Mouse (Mus musculus) hindbrain, embryonic 12.5 days (tissue): ENCODE results near the gene Tcf7l2. TPM values are rescaled to one million over a fixed set of nuclear protein-coding genes. Genes with fewer than 3 reads are reported as not detected.

ENCODE experiments used
- ATAC-seq: fragments of 200-750 bp; cut with Nextera tagmentation; 2 replicates; pipeline ENCODE4 v1.8.0; 2017; ENCODE audit warnings: moderate TSS enrichment; ENCODE audit not compliant: low FRiP score
- H3K27ac ChIP-seq: fragments of 300-500 bp; sonication (generic); 2 replicates; pipeline ENCODE4 v1.5.1; 2016; ENCODE audit warnings: mild to moderate bottlenecking
- H3K27me3 ChIP-seq: fragments of 300-500 bp; sonication (generic); 2 replicates; pipeline ENCODE4 v1.6.1; 2016; ENCODE audit warnings: mild to moderate bottlenecking
- H3K36me3 ChIP-seq: fragments of 300-500 bp; sonication (generic); 2 replicates; pipeline ENCODE4 v1.6.1; 2016; ENCODE audit warnings: mild to moderate bottlenecking
- H3K4me1 ChIP-seq: fragments of 300-500 bp; sonication (generic); 2 replicates; pipeline ENCODE4 v1.6.1; 2016
- H3K4me2 ChIP-seq: fragments of 300-500 bp; sonication (generic); replicated peaks from 2 replicates; pipeline ENCODE4 v1.6.1; 2016; ENCODE audit warnings: mild to moderate bottlenecking
- H3K4me3 ChIP-seq: fragments of 300-500 bp; sonication (generic); 2 replicates; pipeline ENCODE4 v1.5.1; 2016; ENCODE audit warnings: mild to moderate bottlenecking
- H3K9ac ChIP-seq: fragments of 300-500 bp; sonication (generic); 2 replicates; pipeline ENCODE4 v1.6.1; 2016; ENCODE audit warnings: mild to moderate bottlenecking, moderate library complexity
- H3K9me3 ChIP-seq: fragments of 300-500 bp; sonication (generic); replicated peaks from 2 replicates; pipeline ENCODE4 v1.6.1; 2016; ENCODE audit warnings: mild to moderate bottlenecking
- WGBS: fragments of 180-500 bp; shearing (Covaris S2); methylation state at CpG from one replicate; pipeline ENCODE4 v1.1.7; 2016; 5-methylcytosine and 5-hydroxymethylcytosine counted together
- polyA plus RNA-seq: library from polyadenylated mRNA; unstranded; fragments of >200 nt; fragmentation: Nextera tagmentation; extraction: Ambion mirVana; gene quantifications from 2 replicates; pipeline ENCODE4 v1.2.1, GENCODE M21; 2016

Tcf7l2 gene
- polyA plus RNA-seq, 1 experiment from 2014 or later, result 78.0 TPM

DNA sequence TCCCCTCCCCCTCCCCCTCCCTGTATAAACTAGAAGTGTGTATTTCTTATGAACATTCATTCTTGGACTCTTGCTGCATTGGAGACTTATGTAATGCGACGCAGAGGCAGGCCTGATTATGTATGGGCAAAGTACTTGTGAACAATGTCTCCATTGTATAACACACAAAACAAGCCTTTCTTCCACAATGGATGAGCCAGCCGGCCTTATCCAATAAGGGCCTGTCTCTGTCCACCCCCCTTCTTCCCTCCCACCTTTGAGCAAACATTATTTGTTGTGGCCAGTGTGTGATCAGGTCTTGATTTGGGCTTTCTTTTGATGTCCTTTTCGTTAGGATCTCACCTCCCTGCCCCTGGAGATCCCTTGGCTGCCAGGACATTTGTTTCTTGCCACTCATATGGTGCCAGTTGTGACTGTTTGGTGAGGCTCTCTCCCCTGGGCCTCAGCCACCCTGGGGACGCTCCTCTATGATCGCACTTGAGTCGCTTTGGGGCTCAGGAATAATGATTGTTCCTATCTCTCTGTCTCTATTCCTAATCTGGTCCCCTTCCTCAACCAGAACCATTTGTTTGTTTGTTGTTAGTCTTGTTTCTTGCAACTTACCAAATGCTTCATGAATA is 46.8 kb downstream of the Tcf7l2 start:
- peak overlapping the region; percentile 64; the same call in 1 of the 2 replicates for H3K27ac ChIP-seq
- no peak overlapping the region for H3K4me2 ChIP-seq
- peaks cover 23% of the 10 kb centered on the region for H3K4me1 ChIP-seq
- ATAC-seq, result peak; percentile 87
- H3K9ac ChIP-seq, result no peak overlapping the region
- no peak overlapping the region for H3K4me3 ChIP-seq
- H3K9me3 ChIP-seq, result no peaks in the 10 kb centered on the region
- H3K36me3 ChIP-seq, result no peaks in the 10 kb centered on the region
- H3K27me3 ChIP-seq, result no peaks in the 10 kb centered on the region
- 17% methylated on average over 7 of the region's 7 CpGs for WGBS

DNA sequence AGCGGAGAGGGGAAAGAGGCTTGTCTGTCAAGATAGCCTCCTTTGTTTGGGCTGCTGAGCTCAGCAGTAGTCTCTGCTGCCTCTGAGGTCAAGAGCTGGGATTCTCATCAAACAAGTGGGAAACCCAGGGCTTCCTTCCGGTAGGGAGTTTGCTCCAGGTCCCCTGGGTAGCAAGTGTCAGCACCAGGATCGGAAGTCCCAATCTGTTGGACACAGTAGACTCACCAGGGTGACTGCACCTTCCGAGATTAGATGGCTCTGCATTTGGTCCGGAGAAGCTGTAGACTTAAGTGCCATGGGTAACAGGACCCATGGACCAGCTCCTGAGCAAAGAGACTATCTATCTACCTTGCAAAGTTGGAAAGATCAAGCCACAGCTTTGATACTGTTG is 47.3 kb downstream of the Tcf7l2 start:
- Histone ChIP-seq H3K36me3 (no peaks in the 10 kb centered on the region), H3K9me3 (no peaks in the 10 kb centered on the region), H3K27me3 (no peaks in the 10 kb centered on the region), H3K4me3 (no peak overlapping the region), H3K27ac (peak overlapping the region; percentile 64; the same call in 1 of the 2 replicates), H3K9ac (no peak overlapping the region), H3K4me2 (no peak overlapping the region), H3K4me1 (peaks cover 20% of the 10 kb centered on the region)
- 0 out of 2 replicates have a peak, but pooled peaks have one; percentile 9 for ATAC-seq
- WGBS, result 30% methylated on average over 5 of the region's 5 CpGs

DNA sequence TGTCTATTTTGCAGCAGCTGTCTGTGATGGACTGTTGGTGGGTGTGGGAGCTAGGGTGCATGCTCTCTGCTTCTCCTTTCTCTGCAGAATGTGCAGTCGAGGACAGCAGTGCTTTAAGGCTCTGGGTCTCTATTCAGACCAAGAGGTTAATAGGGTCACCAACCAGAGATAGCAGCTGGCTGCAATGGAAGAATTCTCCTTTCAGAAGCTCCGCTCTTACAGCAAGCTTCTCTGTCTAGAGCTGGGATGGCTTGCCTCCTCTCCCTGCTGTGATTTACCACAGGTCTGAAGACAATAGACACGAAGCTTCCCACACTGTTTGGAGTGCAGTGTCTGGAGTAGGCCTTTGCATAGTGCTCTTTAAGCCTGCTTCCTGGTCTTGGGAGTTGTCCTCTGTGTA is 48.2 kb downstream of the Tcf7l2 start:
- WGBS, result 17% methylated on average over 3 of the region's 3 CpGs
- no peak overlapping the region for H3K27ac ChIP-seq
- H3K4me1 ChIP-seq, result peaks cover 20% of the 10 kb centered on the region
- no peak overlapping the region for H3K9ac ChIP-seq
- H3K9me3 ChIP-seq, result no peaks in the 10 kb centered on the region
- no peak for ATAC-seq
- H3K36me3 ChIP-seq, result no peaks in the 10 kb centered on the region
- H3K4me3 ChIP-seq, result no peak overlapping the region
- H3K4me2 ChIP-seq, result no peak overlapping the region
- no peaks in the 10 kb centered on the region for H3K27me3 ChIP-seq

DNA sequence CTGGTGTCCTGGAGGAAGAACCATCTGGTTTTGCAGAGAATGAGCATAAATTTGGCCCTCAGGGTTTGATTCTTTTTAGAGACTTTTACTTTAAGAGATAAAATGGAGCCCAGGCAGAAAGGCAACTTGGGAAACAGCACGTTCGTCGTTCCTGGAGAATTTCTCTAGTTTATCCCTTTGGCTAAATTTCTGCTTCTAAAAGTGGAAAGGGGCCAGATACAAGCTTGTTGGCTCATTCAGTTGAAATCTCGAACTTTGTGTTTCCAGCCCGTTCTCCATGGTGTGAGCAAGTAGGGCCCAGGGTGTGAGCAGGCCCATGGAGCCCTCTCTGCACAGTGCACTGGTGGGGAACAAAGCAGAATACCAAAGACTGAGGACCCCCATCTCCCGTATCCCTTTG is 49.7 kb downstream of the Tcf7l2 start:
- Histone ChIP-seq H3K4me2 (no peak overlapping the region), H3K9ac (no peak overlapping the region), H3K4me3 (no peak overlapping the region), H3K27me3 (no peaks in the 10 kb centered on the region), H3K4me1 (peaks cover 20% of the 10 kb centered on the region), H3K9me3 (no peaks in the 10 kb centered on the region), H3K36me3 (no peaks in the 10 kb centered on the region), H3K27ac (no peak overlapping the region)
- no peak for ATAC-seq
- WGBS, result 92% methylated on average over 6 of the region's 6 CpGs

DNA sequence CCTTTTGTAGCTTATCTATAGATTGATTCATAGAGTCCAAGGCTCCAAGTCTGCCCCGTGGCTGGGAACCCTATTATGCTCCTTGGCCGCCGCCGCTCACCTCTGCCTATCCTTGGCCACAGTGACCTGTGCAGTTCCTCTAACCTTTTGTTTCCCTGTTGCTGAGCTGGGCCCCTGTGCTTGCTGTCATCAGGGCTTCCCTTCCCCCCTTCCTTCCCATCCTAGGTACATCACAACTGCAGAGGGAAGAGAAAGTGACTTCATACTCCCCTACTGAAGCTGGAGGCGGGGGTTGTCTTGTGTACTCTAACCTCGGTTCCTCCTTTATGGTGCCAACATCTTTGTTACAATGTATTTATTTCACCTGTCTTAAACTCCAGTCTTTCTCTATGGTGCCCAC is 50.3 kb downstream of the Tcf7l2 start:
- Histone ChIP-seq H3K9me3 (no peaks in the 10 kb centered on the region), H3K4me1 (peaks cover 20% of the 10 kb centered on the region), H3K27me3 (no peaks in the 10 kb centered on the region), H3K4me2 (no peak overlapping the region), H3K4me3 (no peak overlapping the region), H3K9ac (no peak overlapping the region), H3K27ac (no peak overlapping the region), H3K36me3 (no peaks in the 10 kb centered on the region)
- ATAC-seq, result no peak
- WGBS, result 88% methylated on average over 6 of the region's 6 CpGs

DNA sequence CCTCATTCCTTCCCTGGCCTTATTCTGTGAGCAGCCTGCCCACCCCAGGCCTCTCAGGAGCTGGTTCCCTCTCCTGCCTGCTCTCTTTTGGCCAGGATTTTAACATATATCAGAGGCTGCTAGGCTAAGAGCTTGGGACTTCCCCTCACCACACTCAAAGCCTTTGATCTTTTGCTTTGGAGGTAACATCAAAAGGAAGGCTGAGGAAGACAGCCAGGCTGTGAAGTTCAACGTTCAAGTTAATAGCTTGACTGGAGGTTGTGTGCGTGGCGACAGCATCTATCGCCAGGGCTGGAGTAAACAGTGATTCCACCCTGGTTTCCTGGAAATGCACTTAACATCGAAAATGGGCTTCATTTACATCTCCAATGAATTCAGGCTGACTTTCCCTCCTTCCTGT is 51.0 kb downstream of the Tcf7l2 start:
- Histone ChIP-seq H3K9ac (no peak overlapping the region), H3K4me3 (no peak overlapping the region), H3K27me3 (no peaks in the 10 kb centered on the region), H3K27ac (no peak overlapping the region), H3K4me1 (peaks cover 20% of the 10 kb centered on the region), H3K9me3 (no peaks in the 10 kb centered on the region), H3K36me3 (no peaks in the 10 kb centered on the region), H3K4me2 (no peak overlapping the region)
- ATAC-seq, result no peak
- WGBS, result 68% methylated on average over 5 of the region's 5 CpGs

DNA sequence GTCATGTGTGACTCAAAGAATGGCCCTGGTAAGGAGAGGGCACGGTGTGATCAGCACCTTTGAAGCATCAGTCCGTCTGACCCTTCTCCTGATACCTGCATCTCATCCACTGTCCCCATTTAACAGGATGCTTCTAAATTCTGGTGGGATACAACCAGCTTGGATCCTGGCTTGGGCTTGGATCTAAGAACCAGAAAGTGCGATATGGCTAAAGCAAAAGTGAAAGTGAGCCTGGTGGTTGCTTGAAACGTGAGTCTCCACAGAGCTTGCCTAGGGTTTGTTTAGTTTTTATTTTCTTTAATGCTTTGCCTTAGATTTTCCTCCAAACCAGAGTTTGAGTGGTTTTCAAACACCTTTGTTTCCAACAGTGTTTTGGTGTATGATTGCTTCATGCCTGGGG is 51.4 kb downstream of the Tcf7l2 start:
- Histone ChIP-seq H3K4me2 (no peak overlapping the region), H3K4me1 (peaks cover 19% of the 10 kb centered on the region), H3K27ac (no peak overlapping the region), H3K36me3 (no peaks in the 10 kb centered on the region), H3K27me3 (no peaks in the 10 kb centered on the region), H3K9ac (no peak overlapping the region), H3K9me3 (no peaks in the 10 kb centered on the region), H3K4me3 (no peak overlapping the region)
- no peak for ATAC-seq
- 79% methylated on average over 4 of the region's 4 CpGs for WGBS

DNA sequence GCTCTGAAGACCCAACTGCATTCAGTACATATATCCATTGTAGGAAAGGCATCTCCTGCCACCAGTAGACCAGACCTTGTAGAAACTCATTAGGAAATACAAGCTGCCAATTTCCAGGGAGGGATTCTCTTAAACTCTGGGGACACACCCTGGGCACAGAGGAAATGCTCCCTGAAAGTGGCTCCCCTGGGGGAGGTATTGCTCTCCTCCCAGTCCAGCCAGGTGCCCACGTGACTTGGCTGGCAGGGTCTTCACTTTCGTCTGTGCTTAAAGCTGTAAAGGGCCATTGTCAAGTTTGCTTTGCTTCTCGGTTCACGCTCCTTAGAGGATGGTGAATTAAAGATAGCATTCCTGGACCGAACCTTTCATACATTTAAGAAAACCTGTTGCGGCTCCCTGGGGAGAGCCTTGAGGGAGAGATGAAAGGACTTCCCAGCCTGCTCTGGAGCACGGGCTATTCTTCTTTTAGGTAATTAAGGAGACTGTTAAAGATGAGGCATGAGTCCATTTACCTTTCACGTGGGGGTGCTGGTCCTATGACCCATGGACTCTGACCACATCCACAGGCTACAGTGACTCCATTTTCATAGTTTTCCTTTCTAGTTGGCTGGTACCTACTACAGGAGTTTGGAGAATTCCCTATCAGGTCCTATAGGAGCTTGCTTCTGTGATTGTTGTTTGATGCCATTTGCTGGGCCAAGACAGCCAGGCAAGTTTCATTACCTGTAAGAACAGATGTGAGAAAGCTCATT is 52.8 kb downstream of the Tcf7l2 start:
- no peaks in the 10 kb centered on the region for H3K36me3 ChIP-seq
- peaks cover 5% of the 10 kb centered on the region for H3K4me1 ChIP-seq
- WGBS, result 55% methylated on average over 8 of the region's 8 CpGs
- H3K9me3 ChIP-seq, result no peaks in the 10 kb centered on the region
- no peak for ATAC-seq
- no peak overlapping the region for H3K27ac ChIP-seq
- H3K9ac ChIP-seq, result no peak overlapping the region
- H3K27me3 ChIP-seq, result no peaks in the 10 kb centered on the region
- H3K4me2 ChIP-seq, result no peak overlapping the region
- H3K4me3 ChIP-seq, result no peak overlapping the region

DNA sequence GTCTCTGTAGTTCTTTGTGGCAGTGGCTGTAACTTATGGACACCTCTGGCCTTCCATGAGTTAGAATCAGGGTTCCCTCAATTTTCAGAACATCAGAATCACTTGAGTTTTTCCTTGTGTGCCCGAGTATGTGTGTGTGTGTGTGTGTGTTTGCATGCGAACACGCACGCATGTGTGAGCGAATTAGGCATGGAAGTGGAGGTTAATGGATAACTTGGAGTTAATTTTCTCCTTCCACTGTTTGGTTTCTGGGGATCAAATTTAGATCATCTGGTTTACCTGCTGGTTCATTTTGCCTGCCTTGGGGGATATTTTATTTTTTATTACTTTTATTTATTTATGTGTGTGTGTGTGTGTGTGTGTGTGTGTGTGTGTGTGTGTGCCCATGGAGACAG is 53.3 kb downstream of the Tcf7l2 start:
- WGBS, result 95% methylated on average over 5 of the region's 5 CpGs
- no peaks in the 10 kb centered on the region for H3K36me3 ChIP-seq
- no peaks in the 10 kb centered on the region for H3K9me3 ChIP-seq
- H3K4me2 ChIP-seq, result no peak overlapping the region
- H3K9ac ChIP-seq, result no peak overlapping the region
- H3K4me1 ChIP-seq, result peaks cover under 1% of the 10 kb centered on the region
- H3K27me3 ChIP-seq, result no peaks in the 10 kb centered on the region
- H3K4me3 ChIP-seq, result no peak overlapping the region
- no peak for ATAC-seq
- H3K27ac ChIP-seq, result no peak overlapping the region

DNA sequence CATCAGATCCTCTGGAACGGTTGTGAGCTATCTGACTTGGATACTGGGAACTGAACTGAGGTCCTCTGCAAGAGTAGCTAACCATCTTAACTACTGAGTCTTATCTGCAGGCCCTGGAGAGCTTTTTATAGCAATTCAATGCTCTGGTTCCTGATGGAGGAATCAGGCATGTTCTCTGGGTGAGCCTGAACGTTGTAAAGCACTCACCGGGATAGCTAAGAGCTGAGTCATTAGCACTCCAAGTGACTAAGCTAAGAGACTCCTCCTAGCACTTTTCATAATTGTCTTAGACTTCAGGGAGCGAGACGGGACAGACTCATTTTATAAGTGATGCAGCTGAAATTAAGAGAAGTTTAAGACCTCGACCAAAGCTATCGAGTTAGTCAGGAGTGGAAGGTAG is 53.7 kb downstream of the Tcf7l2 start:
- Histone ChIP-seq H3K4me1 (no peaks in the 10 kb centered on the region; the same call in 1 of the 2 replicates), H3K4me2 (no peak overlapping the region), H3K9me3 (no peaks in the 10 kb centered on the region), H3K4me3 (no peak overlapping the region), H3K9ac (no peak overlapping the region), H3K36me3 (no peaks in the 10 kb centered on the region), H3K27ac (no peak overlapping the region), H3K27me3 (no peaks in the 10 kb centered on the region)
- WGBS, result 90% methylated on average over 7 of the region's 7 CpGs
- no peak for ATAC-seq

DNA sequence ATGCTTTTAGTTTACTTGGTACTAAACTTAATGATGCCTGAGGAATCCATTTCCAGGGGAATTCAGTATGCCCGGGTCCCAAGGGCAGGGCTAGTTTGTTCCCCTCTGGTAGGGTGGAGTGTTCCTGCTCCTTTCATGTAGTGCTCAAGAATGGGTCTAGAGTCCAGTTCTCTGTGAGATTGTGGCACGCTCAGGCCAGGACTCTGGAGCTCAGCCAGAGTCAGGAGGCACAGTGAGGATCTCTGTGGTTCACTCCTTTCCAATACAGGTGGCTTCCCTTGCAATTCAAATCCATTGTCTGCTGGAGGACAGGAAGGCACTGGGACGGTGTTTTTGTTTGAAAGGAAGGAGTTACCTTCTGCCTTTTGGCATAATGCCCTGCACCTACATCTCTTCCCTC is 56.2 kb downstream of the Tcf7l2 start:
- H3K4me2 ChIP-seq, result no peak overlapping the region
- no peak for ATAC-seq
- no peaks in the 10 kb centered on the region for H3K36me3 ChIP-seq
- H3K4me3 ChIP-seq, result no peak overlapping the region
- H3K9me3 ChIP-seq, result no peaks in the 10 kb centered on the region
- peaks cover 3% of the 10 kb centered on the region; the same call in 1 of the 2 replicates for H3K4me1 ChIP-seq
- 81% methylated on average over 3 of the region's 3 CpGs for WGBS
- H3K27ac ChIP-seq, result no peak overlapping the region
- H3K9ac ChIP-seq, result no peak overlapping the region
- no peaks in the 10 kb centered on the region for H3K27me3 ChIP-seq

DNA sequence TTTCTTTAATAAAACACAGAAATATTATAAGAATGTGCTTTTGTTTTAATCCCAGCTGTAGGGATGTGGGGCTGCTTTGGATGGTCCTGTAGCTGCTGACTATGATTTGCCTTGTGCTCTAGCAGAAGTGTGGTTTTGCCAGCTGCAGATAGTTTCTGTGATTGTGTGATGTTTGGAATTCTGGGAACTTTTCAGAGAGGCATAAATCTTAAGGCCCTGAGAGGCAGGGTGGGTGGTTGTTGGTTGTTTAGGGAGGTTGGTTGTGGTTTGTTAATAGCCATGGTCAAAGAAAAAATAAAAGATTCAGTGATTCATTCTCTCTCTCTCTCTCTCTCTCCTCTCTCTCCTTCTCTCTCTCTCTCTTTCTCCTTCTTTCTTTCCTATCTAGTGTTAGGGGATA is 57.8 kb downstream of the Tcf7l2 start:
- Histone ChIP-seq H3K27me3 (no peaks in the 10 kb centered on the region), H3K9me3 (no peaks in the 10 kb centered on the region), H3K27ac (no peak overlapping the region), H3K4me3 (no peak overlapping the region), H3K4me1 (peaks cover 3% of the 10 kb centered on the region; the same call in 1 of the 2 replicates), H3K36me3 (no peaks in the 10 kb centered on the region), H3K9ac (no peak overlapping the region), H3K4me2 (no peak overlapping the region)
- no peak for ATAC-seq

DNA sequence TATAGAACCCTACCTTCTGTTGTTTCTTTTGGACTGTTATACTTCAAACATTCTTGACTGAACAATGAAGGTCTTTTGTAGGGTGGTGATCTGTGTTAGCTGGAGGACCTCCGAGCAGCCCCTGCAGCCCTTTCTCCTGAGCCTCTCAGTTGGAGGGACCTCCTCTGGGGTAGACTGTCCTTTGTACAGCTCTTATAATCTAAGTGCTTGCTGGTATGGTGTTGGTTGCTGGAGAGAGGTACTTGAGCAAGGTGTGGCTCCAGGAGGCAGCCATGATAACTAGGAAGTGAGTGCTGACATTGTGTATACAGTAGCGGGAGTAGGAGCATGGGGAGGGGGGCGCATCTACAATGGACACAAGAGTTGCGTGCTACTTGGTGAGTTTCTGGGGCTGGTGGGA is 58.4 kb downstream of the Tcf7l2 start:
- no peaks in the 10 kb centered on the region for H3K36me3 ChIP-seq
- H3K4me1 ChIP-seq, result peaks cover 3% of the 10 kb centered on the region; the same call in 1 of the 2 replicates
- no peak overlapping the region for H3K9ac ChIP-seq
- no peaks in the 10 kb centered on the region for H3K27me3 ChIP-seq
- ATAC-seq, result no peak
- no peak overlapping the region for H3K4me3 ChIP-seq
- WGBS, result 95% methylated on average over 4 of the region's 4 CpGs
- no peaks in the 10 kb centered on the region for H3K9me3 ChIP-seq
- H3K4me2 ChIP-seq, result no peak overlapping the region
- H3K27ac ChIP-seq, result no peak overlapping the region
